Mouse (Mus musculus) heart, adult 2 months (tissue): ENCODE results near the gene Kpna2.
A peak's percentile ranks its signal among the peaks of the same experiment; 100 is the strongest.

Experiments used
- CTCF ChIP-seq: fragments of 200-600 bp; IDR thresholded peaks from 2 replicates; pipeline ENCODE4 v1.8.1; 2022; ENCODE audit warnings: antibody characterized with exemption, mild to moderate bottlenecking, moderate library complexity
- EP300 ChIP-seq: fragments of 200-500 bp; IDR thresholded peaks from 2 replicates; pipeline ENCODE4 v1.6.1; 2011; ENCODE audit warnings: low read depth, low read length, control low read depth; ENCODE audit not compliant: insufficient read depth

DNA sequence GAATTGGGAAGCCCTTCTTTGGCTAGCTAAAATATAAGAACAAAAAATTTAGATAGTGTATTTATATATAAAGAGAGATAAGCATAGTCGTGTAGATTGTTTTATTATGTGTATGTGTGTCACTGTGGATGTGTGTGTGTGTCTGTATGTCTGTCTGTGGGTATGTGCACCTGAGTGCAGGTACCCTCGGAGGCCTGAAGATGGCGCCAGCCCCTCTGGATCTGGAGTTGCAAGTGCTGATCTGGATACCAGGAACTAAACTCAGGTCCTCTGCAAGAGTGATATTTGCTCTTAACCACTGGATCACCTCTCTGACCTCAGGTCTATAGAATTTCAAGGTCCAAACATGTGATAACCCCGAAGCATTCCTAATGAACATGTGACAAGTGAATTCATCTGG, 33.5 kb downstream of the Kpna2 start:
- TF ChIP-seq EP300 (no peak), CTCF (peak; percentile 26; the same call in 1 of the 2 replicates)
